Mouse (Mus musculus) kidney, adult 18-20 months (tissue): Measurements from ENCODE around the gene Prdx1.
A peak's percentile ranks its signal among the peaks of the same experiment; 100 is the strongest.
"Not testable (repeated sequence)": the region's sequence is repeated elsewhere in the genome, so short reads cannot be mapped to it uniquely, and the experiment has no call there.

Experiments
- DNase-seq: peaks from one replicate; pipeline ENCODE4 v3.0.0; 2021

The Prdx1 gene

GRCm38 (mm10) chr4:116685402-116686061, at the start of gene Prdx1:
Prdx1 (plus strand) TSS chr4:116685544.
- DNase-seq = peak; percentile 97

DNA sequence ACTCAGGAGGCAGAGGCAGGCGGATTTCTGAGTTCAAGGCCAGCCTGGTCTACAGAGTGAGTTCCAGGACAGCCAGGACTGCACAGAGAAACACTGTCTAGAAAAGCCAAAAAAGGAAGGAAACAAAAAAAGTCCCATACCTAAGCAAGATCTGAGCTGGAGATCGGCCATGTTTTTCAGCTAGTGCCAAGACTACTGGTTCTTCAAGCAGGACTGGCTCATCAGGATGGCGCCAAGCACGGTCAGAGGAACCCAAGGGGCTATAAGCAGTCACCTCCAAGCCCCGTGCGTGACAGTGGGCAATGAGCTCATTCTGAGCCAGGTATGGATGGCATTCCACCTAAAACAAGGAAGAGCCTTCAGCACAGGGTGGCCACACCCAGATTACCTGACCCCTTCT, 46.5 kb upstream of the Prdx1 start:
- no peak for DNase-seq

GRCm38 (mm10) chr4:116642071-116642470, 43.3 kb upstream of the Prdx1 start:
- no peak for DNase-seq

DNA sequence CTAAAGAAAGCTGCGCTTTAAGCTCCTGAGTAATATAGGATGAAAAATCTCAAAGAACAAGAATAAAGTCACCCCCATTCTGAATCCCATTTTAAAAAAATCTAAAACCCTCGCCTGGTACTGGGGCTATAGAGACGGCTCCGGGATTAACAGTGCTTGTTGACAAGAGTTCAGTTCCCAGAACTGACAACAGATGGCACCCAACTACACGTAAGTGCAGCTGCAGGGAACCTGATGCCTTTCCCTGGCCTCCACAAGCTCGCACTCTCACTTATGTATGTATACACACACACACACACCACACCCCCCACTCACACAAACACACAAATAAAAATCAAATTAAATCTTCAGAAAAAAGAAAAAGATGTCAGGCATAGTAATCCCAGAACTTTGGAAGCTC, 41.0 kb upstream of the Prdx1 start:
- peak; percentile 40 for DNase-seq

- no peak for DNase-seq
These were observed 39.7 kb upstream of the Prdx1 start for GRCm38 (mm10) chr4:116645624-116646023.

DNA sequence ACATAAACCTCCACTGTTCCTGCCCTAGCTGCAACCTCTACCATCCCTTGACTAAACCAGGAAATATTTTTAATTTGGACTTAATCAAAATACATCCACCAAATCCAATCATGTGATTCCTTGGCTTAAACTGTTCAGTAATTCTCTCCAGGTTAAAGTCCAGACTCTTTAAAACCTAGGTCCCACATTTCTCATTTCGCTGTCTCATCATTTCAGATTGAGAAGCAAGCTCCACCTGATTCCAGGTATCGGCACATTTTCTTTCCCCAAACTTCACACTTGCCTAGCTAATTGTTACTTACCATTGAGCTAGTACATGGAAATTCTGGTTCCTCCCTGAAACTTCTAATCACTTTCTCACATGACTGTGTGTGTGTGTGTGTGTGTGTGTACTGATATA, 35.9 kb upstream of the Prdx1 start:
- no peak for DNase-seq

DNA sequence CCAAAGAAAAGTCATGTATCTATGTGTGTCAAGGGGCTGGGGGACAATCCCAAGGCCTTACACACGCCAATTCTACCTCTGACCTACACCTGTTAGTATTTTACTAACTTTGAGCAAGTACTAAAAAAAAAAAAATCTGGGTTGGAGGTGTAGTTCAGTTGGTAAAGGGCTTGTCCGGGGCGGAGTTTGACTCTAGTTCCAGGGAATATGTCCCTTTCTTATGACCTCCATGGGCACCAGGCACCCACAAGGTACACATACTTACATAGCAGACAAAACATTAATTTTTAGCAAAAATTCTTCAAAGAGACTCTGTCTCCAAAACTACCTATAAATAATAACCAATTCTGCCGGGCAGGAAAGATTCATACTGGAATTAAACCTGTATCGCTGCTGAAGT, 35.0 kb upstream of the Prdx1 start:
- peak; percentile 36 for DNase-seq

DNA sequence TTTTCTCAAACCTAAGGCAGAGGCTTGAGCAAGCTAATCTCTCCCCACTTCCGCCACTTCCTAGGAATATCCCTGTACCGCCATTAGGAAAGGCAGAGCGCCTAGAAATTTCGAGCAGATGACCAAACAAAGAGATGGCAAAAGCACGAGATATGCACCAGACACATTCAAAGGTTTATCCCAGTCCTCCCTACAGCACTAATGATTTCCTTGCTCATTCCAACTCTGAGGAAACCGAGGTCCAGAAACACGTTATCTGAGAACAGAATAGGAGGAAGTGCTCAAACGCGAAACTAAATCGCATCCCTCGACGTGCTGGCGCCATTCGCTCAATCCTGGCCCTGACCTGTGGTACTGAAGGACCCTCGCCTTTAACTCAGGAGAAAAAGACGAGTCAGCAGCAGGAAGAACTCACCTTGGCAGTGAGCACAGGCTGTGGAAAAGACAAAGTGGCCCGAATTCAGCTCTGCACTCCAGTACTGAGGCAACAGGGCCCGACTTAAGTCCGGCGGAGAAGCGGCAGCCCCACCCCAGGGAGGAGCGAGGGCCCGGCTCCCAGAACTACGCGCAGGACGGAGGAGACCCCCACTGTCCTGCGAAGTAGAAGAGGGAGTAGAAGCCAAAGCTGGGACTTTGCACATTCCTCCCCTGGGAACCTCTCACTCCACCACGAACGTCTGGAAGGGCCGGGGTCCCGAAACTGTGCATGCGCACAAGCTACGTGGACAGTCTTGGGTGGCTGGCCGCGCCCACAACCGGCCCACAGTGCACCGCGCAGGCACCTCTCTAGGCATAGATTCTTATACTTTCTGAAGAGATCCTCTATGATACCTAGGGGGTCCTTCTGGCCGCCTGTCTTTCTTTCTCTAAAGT, 34.2 kb upstream of the Prdx1 start, which contains the start of gene Akr1a1:
TSS of gene Akr1a1 (minus strand) at position 757 of the 873 bp plus-strand sequence.
- DNase-seq = peak; percentile 95

GRCm38 (mm10) chr4:116651797-116652135, 33.6 kb upstream of the Prdx1 start:
- no peak for DNase-seq

DNA sequence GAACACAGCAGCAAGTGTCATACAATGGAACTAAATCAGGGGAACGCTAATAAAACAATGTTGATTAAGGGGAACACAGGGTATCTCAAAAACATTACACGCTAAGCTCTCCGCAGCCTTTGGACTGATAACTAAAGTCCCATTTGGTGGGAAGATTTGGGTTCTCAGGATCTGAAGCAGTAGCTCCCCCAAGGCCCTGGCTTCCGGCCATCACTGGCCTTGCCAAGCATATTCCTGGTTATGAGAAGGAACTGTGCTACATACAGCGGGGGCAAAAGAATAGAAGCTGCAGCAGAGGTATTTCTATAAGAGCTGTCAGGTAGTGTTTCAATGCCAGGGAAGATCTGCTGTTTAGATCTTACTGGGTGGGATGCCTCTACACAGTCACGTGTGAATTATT, 32.1 kb upstream of the Prdx1 start:
- DNase-seq = peak; percentile 59

GRCm38 (mm10) chr4:116655100-116655499, 30.2 kb upstream of the Prdx1 start:
- DNase-seq = peak; percentile 31

- DNase-seq = no peak
These were observed 29.7 kb upstream of the Prdx1 start for GRCm38 (mm10) chr4:116655658-116656057.

DNA sequence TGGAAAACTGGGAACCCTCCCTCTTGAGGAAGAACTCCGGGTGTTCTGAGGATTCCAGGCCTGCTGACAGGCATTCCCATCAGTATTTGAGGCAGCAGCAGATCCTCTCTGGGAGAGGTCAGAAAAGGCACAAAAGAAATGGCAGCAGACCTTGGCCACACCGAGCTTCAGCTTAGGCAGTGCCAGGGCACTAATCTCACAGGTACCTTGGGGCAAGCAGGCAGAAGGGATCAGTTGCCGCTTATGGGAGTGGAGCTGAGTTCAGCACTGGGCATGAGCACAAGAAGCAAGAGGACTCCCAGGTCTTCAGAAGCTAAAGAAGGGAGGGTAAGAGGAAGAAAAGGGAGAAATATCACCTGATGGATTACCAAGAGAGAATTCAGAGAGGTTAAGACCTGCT, 27.4 kb upstream of the Prdx1 start:
- peak; percentile 33 for DNase-seq

DNA sequence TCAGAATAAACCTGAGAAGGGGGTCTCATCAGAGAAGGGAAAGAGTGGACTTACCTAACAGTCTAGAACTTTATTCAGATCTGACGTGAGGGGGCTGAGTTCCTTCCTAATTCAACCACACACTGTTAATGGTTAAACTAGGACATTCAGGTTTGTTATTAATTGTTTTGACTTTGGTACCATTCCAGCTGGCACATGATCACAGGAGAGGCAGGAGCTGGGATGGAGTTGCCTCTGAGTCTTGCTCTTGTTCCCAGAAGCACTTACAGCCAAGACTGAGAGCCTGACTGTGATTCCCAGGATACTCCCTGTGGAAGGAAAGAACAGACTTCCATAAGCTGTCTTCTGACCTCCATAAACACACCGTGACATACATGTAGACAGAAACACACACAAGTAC, 25.9 kb upstream of the Prdx1 start:
- DNase-seq = peak; percentile 48

DNA sequence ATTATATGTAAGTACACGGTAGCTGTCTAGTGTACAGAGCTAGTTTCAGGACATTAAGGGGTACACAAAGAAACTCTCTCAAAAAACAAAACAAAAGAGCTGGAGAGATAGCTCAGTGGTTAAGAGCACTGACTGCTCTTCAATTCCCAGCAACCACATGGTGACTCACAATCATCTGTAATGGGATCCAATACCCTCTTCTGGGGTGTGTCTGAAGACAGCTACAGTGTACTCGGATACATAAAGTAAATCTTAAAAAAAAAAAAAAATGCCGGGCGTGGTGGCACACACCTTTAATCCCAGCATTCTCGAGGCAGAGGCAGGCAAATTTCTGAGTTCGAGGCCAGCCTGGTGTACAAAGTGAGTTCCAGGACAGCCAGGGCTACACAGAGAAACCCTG, 25.4 kb upstream of the Prdx1 start:
- not testable (repeated sequence) for DNase-seq

GRCm38 (mm10) chr4:116660829-116661228, 24.5 kb upstream of the Prdx1 start:
- DNase-seq = peak; percentile 33

- DNase-seq = no peak
These were observed 23.3 kb upstream of the Prdx1 start for GRCm38 (mm10) chr4:116661998-116662397.

GRCm38 (mm10) chr4:116666625-116667024, 18.7 kb upstream of the Prdx1 start:
- DNase-seq = no peak

GRCm38 (mm10) chr4:116668145-116668544, 17.2 kb upstream of the Prdx1 start:
- no peak for DNase-seq

DNA sequence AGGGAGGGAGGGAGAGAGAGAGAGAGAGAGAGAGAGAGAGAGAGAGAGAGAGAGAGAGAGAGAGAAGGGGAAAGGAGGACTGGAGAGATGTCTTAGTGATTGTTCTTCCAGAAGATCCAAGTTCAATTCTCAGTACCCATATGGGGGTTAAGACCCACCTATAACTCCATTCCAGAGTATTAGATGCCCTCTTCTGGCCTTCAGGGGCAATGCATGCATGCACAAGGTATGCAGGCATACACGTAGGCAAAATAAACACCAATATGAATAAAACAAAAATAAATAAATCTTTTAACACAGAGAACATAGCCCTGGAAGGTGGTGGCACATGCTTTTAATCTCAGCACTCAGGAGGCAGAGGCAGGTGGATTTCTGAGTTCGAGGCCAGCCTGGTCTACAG, 16.1 kb upstream of the Prdx1 start:
- DNase-seq = peak; percentile 42

DNA sequence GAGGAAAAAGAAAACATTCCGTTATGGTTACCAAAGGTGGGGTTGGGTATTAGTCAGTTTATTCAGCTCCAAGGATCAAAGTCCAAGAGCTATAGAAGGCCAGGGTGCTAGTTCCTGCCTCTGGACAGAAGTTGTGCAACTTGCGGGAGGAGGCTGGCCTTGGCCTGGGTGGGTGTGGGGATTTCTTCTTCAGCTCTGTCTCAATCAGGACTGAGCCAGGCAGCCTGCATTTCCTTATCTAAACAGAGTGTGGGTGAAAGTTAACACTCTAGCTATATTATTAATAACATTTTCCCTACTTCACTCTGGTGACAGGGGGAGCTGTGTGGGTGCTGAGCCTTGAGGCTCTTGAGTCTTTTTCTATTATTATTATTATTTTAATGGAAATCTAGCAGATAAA, 12.6 kb upstream of the Prdx1 start:
- DNase-seq = no peak

DNA sequence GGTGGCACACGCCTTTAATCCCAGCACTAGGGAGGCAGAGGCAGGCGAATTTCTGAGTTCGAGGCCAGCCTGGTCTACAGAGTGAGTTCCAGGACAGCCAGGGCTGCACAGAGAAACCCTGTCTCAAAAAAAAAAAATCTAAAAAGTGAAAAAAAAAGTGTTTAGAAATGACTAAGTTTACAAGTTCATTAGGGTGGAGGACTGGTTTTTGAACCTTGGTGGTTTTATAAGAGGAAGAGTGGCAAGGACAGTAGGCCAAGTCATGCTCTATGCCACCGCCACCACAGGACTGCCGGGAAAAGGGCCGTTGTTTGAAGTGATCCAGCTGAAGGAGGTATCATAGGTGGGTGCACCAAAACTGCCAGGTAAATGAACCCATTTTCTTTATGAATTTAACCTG, 10.6 kb upstream of the Prdx1 start:
- not testable (repeated sequence) for DNase-seq

DNA sequence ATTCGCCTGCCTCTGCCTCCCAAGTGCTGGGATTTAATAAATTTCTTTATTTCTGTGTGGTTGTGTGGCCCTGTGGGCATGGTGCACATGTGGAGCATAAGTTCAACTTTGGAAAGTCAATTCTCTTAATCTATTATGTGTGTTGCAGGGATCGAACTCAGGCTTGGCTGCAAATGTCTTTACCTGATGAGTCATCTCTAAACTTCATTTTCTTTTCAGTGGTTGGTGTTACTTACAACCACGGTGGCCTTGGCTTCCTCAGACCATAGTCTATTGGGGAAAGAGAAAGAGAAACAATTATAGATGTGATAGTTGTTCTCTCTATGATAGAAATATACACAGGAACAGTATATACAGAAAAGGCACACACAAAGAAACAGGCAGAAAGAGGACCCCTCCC, 9.3 kb upstream of the Prdx1 start:
- DNase-seq = no peak

- no peak for DNase-seq
These were observed 7.5 kb upstream of the Prdx1 start for GRCm38 (mm10) chr4:116677808-116678207.
